Mouse (Mus musculus) heart, embryonic 11.5 days (tissue): ENCODE measurements around the gene Ankef1. TPM values are rescaled to one million over a fixed set of nuclear protein-coding genes. Genes with fewer than 3 reads are reported as not detected.

Source experiments
- ATAC-seq: fragments of 200-750 bp; cut with Nextera tagmentation; replicated peaks from 2 replicates; pipeline ENCODE4 v1.8.0; 2017; ENCODE audit warnings: moderate library complexity; ENCODE audit not compliant: insufficient number of reproducible peaks, low FRiP score, low TSS enrichment
- H3K27ac ChIP-seq: fragments of 300-500 bp; sonication (generic); 2 replicates; pipeline ENCODE4 v1.5.1; 2014; ENCODE audit warnings: mild to moderate bottlenecking, low read depth, low read length
- H3K27me3 ChIP-seq: fragments of 300-500 bp; sonication (generic); 2 replicates; pipeline ENCODE4 v1.6.1; 2014; ENCODE audit warnings: mild to moderate bottlenecking, low read length, mixed read lengths; ENCODE audit not compliant: control insufficient read depth, insufficient read depth
- H3K36me3 ChIP-seq: fragments of 300-500 bp; sonication (generic); 2 replicates; pipeline ENCODE4 v1.6.1; 2014; ENCODE audit warnings: mild to moderate bottlenecking, low read length, moderate library complexity, mixed read lengths; ENCODE audit not compliant: control insufficient read depth, insufficient read depth
- H3K4me1 ChIP-seq: fragments of 300-500 bp; sonication (generic); 2 replicates; pipeline ENCODE4 v1.6.1; 2014; ENCODE audit warnings: low read length; ENCODE audit not compliant: control insufficient read depth, insufficient read depth
- H3K4me2 ChIP-seq: fragments of 300-500 bp; sonication (generic); 2 replicates; pipeline ENCODE4 v1.6.1; 2014; ENCODE audit warnings: mild to moderate bottlenecking, moderate library complexity
- H3K4me3 ChIP-seq: fragments of 300-500 bp; sonication (generic); 2 replicates; pipeline ENCODE4 v1.5.1; 2014; ENCODE audit warnings: low read depth, low read length
- H3K9ac ChIP-seq: fragments of 300-500 bp; sonication (generic); 2 replicates; pipeline ENCODE4 v1.6.1; 2014; ENCODE audit warnings: mild to moderate bottlenecking, low read depth, low read length, moderate library complexity
- H3K9me3 ChIP-seq: fragments of 300-500 bp; sonication (generic); replicated peaks from 2 replicates; pipeline ENCODE4 v1.6.1; 2016; ENCODE audit warnings: low read length; ENCODE audit not compliant: control insufficient read depth
- WGBS: fragments of 180-500 bp; shearing (Covaris S2); extraction: QIAGEN DNeasy Blood & Tissue Kit; methylation state at CpG from one replicate; pipeline ENCODE4 v1.1.7; 2014; ENCODE audit not compliant: insufficient replicate concordance; 5-methylcytosine and 5-hydroxymethylcytosine counted together
- polyA plus RNA-seq: library from polyadenylated mRNA; unstranded; fragments of >200 nt; fragmentation: Nextera tagmentation; extraction: Ambion mirVana; gene quantifications from 2 replicates; pipeline ENCODE4 v1.2.1, GENCODE M21; 2014

Gene Ankef1
- 0.10 and 0.20 TPM in 2 replicates for polyA plus RNA-seq

GRCm38 (mm10) chr2:136501651-136502050, at the start of gene Ankef1:
TSS of gene Ankef1 (plus strand) at chr2:136501910.
- Histone ChIP-seq H3K27ac (no peak within 1 kb of the TSS), H3K4me1 (no peaks in the 10 kb centered on the region), H3K27me3 (no peaks in the 10 kb centered on the region), H3K9ac (no peak within 1 kb of the TSS), H3K4me2 (no peak within 1 kb of the TSS), H3K4me3 (no peak within 1 kb of the TSS), H3K36me3 (no peaks in the 10 kb centered on the region), H3K9me3 (no peaks in the 10 kb centered on the region)
- 78% methylated on average over 1 of the region's 1 CpGs for WGBS
- ATAC-seq: no peak

- Histone ChIP-seq H3K4me1 (no peaks in the 10 kb centered on the region), H3K27me3 (no peaks in the 10 kb centered on the region), H3K27ac (no peak overlapping the region), H3K4me2 (no peak overlapping the region), H3K36me3 (no peaks in the 10 kb centered on the region), H3K9ac (no peak overlapping the region), H3K4me3 (no peak overlapping the region), H3K9me3 (no peaks in the 10 kb centered on the region)
- no peak for ATAC-seq
- WGBS: 77% methylated on average over 2 of the region's 2 CpGs
Measured at GRCm38 (mm10) chr2:136456468-136456867, 45.2 kb upstream of the Ankef1 start.

- Histone ChIP-seq H3K4me1 (no peaks in the 10 kb centered on the region), H3K36me3 (no peaks in the 10 kb centered on the region), H3K27me3 (no peaks in the 10 kb centered on the region), H3K4me3 (no peak overlapping the region), H3K9ac (no peak overlapping the region), H3K4me2 (no peak overlapping the region), H3K9me3 (no peaks in the 10 kb centered on the region), H3K27ac (no peak overlapping the region)
- WGBS: 80% methylated on average over 3 of the region's 3 CpGs
- ATAC-seq: no peak
Measured at GRCm38 (mm10) chr2:136456875-136457274, 44.8 kb upstream of the Ankef1 start.

- WGBS: 59% methylated on average over 3 of the region's 3 CpGs
- no peak for ATAC-seq
- Histone ChIP-seq H3K9me3 (no peaks in the 10 kb centered on the region), H3K4me2 (no peak overlapping the region), H3K4me3 (no peak overlapping the region), H3K36me3 (no peaks in the 10 kb centered on the region), H3K9ac (no peak overlapping the region), H3K4me1 (no peaks in the 10 kb centered on the region), H3K27ac (no peak overlapping the region), H3K27me3 (no peaks in the 10 kb centered on the region)
Measured at GRCm38 (mm10) chr2:136477656-136478055, 24.1 kb upstream of the Ankef1 start.

- no peaks in the 10 kb centered on the region for H3K36me3 ChIP-seq
- no peak overlapping the region for H3K9ac ChIP-seq
- H3K4me2 ChIP-seq: no peak overlapping the region
- no peaks in the 10 kb centered on the region for H3K27me3 ChIP-seq
- no peak overlapping the region for H3K27ac ChIP-seq
- ATAC-seq: no peak
- WGBS: 68% methylated on average over 5 of the region's 5 CpGs
- no peaks in the 10 kb centered on the region for H3K4me1 ChIP-seq
- no peak overlapping the region for H3K4me3 ChIP-seq
- no peaks in the 10 kb centered on the region for H3K9me3 ChIP-seq
Measured at GRCm38 (mm10) chr2:136482269-136482668, 19.4 kb upstream of the Ankef1 start.

GRCm38 (mm10) chr2:136483058-136483457, 18.7 kb upstream of the Ankef1 start:
- ATAC-seq: no peak
- no peak overlapping the region for H3K4me3 ChIP-seq

GRCm38 (mm10) chr2:136484955-136485354, 16.8 kb upstream of the Ankef1 start:
- no peak for ATAC-seq
- H3K4me1 ChIP-seq: no peaks in the 10 kb centered on the region
- no peaks in the 10 kb centered on the region for H3K36me3 ChIP-seq
- no peak overlapping the region for H3K4me3 ChIP-seq
- no peak overlapping the region for H3K27ac ChIP-seq
- no peak overlapping the region for H3K9ac ChIP-seq
- WGBS: 52% methylated on average over 3 of the region's 3 CpGs
- H3K4me2 ChIP-seq: no peak overlapping the region
- no peaks in the 10 kb centered on the region for H3K9me3 ChIP-seq
- no peaks in the 10 kb centered on the region for H3K27me3 ChIP-seq

More at GRCm38 (mm10) chr2:136483058-136483457, 18.7 kb upstream of the Ankef1 start:
- Histone ChIP-seq H3K9me3 (no peaks in the 10 kb centered on the region), H3K4me1 (no peaks in the 10 kb centered on the region), H3K27me3 (no peaks in the 10 kb centered on the region), H3K4me2 (no peak overlapping the region), H3K36me3 (no peaks in the 10 kb centered on the region), H3K9ac (no peak overlapping the region), H3K27ac (no peak overlapping the region)
- WGBS: 55% methylated on average over 3 of the region's 3 CpGs

GRCm38 (mm10) chr2:136485401-136485800, 16.3 kb upstream of the Ankef1 start:
- no peak for ATAC-seq
- H3K4me3 ChIP-seq: no peak overlapping the region
- WGBS: 92% methylated on average over 1 of the region's 1 CpGs
- no peak overlapping the region for H3K9ac ChIP-seq
- no peaks in the 10 kb centered on the region for H3K27me3 ChIP-seq
- H3K27ac ChIP-seq: no peak overlapping the region
- H3K9me3 ChIP-seq: no peaks in the 10 kb centered on the region
- H3K4me1 ChIP-seq: no peaks in the 10 kb centered on the region
- H3K36me3 ChIP-seq: no peaks in the 10 kb centered on the region
- H3K4me2 ChIP-seq: no peak overlapping the region; the same call in 1 of the 2 replicates

GRCm38 (mm10) chr2:136485815-136486619, 15.7 kb upstream of the Ankef1 start:
- no peak overlapping the region for H3K4me3 ChIP-seq
- WGBS: 15% methylated on average over 6 of the region's 6 CpGs

More at GRCm38 (mm10) chr2:136485815-136486619, 15.7 kb upstream of the Ankef1 start:
- Histone ChIP-seq H3K27me3 (no peaks in the 10 kb centered on the region), H3K4me1 (no peaks in the 10 kb centered on the region), H3K9ac (no peak overlapping the region), H3K9me3 (no peaks in the 10 kb centered on the region), H3K27ac (no peak overlapping the region), H3K36me3 (no peaks in the 10 kb centered on the region), H3K4me2 (no peak overlapping the region; the same call in 1 of the 2 replicates)
- peak; percentile 39; the same call in 1 of the 2 replicates for ATAC-seq
